Mouse (Mus musculus): ENCODE measurements at regions not wholly inside any gene's neighbourhood (a gene's known extent, or its start where the extent isn't known, plus 50 kb on each side); places are given as distances from the start of the nearest gene placed in this dataset.

DNA sequence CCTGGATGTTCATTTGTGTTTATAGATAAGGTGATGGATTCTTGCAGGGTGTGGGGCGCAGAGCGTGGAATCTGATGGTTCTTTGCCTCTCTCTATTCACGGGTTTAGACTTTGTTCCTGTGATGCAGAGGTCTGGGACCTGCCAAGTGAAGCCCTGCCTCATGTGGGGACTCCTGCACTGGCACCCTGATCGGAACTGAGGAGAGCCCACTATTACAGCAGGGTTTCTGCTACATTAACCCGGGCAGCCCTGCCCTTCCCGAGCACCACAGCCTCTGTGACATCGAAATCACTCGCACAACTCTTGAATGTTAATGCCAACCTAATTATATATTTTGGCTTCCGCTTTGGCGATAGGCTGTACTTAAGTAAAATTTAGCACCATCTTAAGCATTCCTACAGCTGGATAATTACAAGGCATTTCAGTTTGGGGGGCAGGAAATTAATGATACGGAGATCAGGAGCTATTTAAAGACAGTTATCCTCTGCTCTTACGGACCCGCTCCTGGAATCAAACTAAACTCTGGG lies 294.7 kb downstream of the Irs2 start:
- DNase-seq (ENCODE audit: inconsistent ontology term) = no peak

- no peak for DNase-seq (ENCODE audit: inconsistent ontology term)
Measured at GRCm38 (mm10) chr8:10712118-10712689, 296.1 kb downstream of the Irs2 start.

DNA sequence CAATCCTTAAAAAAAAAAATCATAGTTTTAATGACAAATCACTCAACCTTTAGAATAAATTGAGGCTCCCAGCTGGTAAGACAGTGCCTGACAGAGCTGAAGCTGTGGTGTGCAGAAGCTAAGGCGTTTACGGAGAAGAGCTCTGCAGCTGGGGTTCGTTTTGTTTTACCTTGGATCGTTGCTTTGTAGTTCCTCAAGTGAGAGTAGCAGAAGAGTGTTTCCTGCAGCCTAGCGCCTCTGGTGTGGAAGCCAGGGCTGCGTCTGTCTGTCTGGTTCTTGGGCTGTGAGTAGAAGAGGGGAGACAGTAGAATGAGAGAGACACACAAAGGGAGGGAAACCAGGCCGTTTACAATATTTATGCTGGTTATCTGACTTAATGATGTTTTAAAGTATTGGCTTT lies 296.8 kb downstream of the Irs2 start:
- DNase-seq (ENCODE audit: inconsistent ontology term) = no peak

DNA sequence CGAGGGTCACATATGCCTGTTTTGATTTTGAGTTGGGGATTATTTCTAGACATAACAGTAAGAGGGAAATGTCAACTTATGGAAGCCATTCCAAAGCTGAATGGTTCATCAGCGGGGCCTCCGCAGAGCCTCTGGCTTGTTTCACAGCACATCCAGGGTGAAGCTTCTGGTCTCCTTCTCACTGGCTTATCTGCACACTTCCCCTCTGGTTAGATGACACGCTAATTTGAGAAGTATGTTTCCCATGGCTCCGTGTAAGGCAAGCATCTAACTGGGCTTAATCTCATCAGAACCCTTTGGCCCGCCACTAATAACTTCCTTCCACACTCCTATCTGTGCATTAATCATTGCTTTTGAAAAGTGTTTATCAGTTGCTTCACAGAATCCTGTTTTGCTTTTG lies 299.7 kb downstream of the Irs2 start:
- DNase-seq (ENCODE audit: inconsistent ontology term) = no peak

DNA sequence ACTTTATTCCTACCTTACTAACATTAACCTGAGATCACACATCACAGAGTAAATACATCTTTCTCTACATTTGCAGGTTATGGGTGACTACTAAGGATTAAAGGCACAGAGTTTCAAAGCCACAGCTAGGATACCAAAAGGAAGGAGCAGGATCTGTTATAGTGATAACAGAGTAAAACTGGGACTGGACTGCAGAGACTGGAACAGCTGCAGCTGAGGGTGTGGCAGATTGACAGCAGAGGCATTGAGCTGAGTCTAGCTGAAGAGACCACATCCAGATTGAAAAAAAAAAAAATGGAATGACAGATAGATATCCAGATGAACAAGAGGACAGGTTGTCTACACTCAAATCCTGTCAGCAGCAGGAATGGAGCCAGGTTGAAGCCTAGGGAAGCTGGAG lies 301.1 kb downstream of the Irs2 start:
- no peak for DNase-seq (ENCODE audit: inconsistent ontology term)

GRCm38 (mm10) chr8:10705909-10706308 lies 302.3 kb downstream of the Irs2 start:
- DNase-seq (ENCODE audit: inconsistent ontology term) = no peak

- DNase-seq (ENCODE audit: inconsistent ontology term) = no peak
Measured at GRCm38 (mm10) chr8:10702755-10703154, 305.5 kb downstream of the Irs2 start.

DNA sequence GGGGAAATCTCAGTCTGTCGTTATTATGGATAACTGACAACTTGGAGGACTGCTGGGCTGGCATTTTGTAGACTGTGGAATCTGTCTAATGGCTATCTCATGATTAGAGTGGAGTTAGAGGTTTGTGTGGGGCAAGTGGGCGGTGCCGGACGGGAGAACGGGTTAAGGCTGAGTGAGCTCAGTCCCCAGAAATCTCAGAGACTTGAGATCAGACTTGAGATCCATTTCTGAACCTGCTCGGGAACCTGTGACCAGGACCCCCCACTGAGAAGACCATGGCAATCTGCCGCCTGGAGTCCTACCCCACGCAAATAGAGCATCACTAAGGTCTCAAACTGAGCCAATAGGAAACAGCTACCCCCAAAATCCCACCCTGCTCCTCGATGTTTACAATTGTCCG lies 306.0 kb downstream of the Irs2 start:
- no peak for DNase-seq (ENCODE audit: inconsistent ontology term)

DNA sequence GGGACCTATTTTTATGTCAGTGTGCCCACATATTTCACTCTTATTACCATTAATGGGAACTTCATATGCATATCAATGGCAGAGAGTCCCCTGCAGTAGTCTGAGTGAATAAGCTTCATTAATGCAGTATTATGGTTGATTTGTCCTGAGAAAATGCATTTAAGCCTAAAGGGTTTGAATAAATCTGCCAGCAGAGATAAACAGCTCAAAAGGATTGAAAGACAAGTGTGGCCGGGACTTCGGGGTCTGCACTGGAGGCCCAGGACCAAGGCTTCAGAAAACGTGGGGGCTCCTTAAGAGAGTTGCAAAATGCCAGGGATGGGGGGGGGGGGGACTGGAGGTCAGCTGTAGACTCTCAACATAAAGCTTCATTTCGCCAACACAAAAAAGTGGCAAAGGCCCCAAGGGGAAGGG lies 306.6 kb downstream of the Irs2 start:
- DNase-seq (ENCODE audit: inconsistent ontology term) = no peak

DNA sequence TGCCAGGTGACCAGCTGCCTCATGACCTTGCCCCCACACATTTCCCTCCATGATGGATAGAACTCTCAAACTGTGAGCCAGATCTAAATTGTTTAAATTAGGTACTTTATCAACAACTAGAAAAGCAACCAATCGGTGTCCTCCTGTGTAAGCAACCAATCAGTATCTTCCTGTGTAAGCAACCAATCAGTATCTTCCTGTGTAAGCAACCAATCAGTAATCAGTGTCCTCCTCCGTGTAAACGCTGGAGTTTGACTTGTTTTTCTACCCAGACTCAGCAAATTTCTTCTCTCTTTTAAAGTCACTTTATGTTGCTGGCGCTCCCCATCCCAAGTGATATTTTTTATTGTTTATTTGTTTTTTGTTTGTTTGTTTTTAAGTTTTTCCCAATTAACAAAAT lies 307.0 kb downstream of the Irs2 start:
- DNase-seq (ENCODE audit: inconsistent ontology term) = no peak

DNA sequence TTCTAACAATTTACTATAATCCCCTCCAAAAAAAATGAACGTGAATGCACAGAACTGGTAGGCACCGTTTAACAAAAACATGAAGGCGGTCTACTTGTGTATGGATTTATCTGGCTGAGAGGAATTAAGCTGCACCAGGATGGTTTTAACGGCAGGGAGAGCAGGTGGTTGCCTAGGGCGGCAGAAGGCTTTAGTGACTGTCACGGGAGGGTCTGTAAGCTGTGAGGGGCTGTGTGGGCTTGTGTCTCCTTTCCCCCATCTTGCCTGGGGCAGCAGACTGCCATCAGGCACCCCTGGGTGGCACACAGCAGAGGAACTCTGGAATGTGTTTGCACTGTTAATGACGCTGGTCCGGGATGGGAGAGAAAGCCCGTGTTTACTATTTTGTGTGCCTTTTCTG lies 308.6 kb downstream of the Irs2 start:
- DNase-seq (ENCODE audit: inconsistent ontology term) = no peak

DNA sequence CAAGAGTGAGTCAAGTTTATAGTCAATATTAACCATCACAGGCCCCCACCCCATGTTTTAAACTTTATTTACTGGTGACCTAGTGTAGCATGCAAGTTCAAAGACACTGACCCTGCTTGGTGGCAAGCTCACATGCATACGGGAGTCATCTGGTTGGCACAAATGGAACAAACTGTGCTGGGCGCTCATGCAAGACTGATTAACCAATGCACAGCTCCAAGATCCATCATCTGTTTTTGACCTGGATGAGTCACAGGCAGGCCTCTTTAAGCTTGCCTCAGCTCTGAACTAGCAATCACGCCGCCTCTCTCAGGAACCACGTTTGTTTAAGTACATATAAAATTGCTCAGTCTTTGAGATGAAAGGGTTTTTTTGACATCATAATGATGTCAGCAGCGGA lies 313.1 kb downstream of the Irs2 start:
- DNase-seq (ENCODE audit: inconsistent ontology term) = peak; percentile 43

DNA sequence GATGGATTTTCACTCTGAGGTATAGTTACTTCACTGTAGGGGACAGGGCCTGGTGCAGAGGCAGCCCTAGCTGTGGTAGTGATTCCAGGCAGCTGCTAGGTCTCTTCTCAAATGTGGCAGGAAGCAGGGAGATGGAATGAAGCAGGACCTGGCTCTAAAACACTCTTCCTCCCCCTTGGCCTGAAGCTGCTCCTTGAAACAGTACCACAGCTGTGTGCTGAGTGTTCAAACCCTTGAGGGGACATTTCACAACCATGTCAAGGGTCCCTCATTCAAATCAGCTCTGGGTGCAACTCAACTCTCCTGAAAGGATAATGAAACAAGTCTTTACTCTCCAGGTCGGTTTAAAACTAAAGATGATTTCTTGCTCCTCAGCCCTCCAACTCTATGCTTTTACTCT lies 317.6 kb downstream of the Irs2 start:
- DNase-seq (ENCODE audit: inconsistent ontology term) = no peak

DNA sequence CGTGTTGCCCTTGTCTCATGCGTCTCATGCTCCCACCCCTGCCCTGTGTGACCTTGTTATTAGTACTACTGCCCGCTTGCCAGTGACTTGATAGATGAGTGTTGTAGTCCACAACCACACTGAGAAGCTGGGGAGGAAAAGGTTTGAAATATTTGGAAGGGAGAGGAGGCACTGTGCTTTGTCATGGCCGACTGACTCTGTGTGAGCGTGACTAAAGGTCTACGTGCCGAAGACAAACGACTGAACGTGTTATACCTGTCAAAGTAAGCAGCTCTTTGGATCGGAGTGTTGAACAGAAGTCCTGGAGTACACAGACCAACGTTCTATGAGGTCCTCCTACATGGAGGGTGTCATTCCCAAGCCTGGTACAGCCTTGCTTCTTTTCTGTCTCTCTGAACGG lies 318.4 kb downstream of the Irs2 start:
- no peak for DNase-seq (ENCODE audit: inconsistent ontology term)

DNA sequence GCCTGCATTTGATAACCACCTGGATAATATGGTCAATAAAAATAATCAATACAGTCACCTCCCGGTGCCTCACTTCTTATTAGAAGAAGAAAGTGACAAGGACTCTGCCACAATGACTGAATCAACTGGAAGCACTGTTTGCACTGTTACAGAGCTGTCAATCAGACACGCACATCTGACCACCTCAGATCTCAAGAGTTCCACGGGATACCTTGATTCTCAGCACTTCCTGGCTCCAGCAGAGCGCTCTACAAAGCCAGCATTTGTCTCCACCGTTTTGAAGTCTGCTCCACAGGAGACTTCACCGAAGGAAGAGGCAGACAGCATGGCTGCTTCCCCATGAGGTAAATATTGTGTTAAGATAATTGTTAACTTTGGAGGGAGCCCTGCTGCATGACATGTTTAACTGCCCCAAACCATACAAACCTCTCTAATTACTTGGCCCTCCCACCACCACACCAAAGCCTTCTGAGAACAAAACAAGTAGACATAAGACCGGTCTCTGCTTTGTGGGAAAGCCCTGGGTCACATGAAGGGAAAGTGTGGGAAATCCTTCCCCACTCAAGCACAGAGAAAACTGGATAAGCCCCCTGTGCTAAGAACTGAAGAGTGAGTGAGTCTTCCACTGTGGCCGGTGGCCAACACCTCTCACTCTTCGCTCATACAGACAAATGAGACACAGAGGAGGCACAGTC lies 320.2 kb downstream of the Irs2 start:
- DNase-seq (ENCODE audit: inconsistent ontology term) = no peak
